Mouse (Mus musculus): ENCODE data around the gene Slain2.

Gene Slain2

DNA sequence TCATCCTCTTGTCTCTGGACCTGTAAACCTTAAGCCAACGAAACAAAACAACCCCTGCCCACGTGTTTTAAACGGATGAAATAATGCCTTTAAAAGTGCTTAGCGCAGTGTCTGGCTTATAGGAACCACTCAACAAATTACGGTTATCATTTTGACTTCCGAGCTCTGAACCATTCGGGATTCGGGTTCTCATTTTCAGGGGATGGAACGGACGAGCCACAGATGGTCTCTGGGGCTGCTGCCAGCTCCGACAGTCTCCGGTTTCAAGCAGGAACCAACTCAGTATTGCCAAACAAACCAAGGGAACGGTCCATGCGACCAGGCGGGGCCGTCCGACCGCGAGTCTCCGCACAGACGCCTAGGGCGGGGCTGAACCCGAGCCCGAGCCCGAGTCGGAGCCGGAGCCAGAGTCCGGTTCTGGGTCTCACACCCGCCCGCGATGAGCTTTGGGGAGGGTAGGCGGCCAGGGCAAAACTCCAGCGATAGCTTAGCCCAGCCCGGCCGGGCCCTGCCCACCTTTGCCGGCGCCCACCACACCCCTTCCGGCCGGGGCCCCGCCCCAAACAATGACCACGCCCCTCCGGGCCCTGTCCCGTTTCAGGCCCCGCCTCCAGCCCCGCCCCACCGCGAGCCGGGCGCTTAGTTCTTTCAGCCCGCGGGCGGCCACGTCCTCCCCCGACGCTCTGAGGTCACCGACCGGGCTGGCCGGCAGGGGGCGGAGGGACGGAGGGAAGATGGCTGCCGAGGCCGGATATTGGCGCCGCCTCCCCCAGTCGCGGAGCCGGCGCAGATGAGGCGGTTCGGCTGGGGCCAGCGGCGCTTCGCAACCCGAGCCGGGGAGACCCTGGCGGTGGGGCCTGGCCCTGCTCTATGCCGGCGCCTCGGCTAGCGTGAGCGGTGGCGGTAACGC lies at the start of gene Slain2:
Gene Slain2 (plus strand): TSS at position 657 of the 910 bp plus-strand sequence.
- DNase-seq (ENCODE audit: low read depth, low spot score), result peak; percentile 95

DNA sequence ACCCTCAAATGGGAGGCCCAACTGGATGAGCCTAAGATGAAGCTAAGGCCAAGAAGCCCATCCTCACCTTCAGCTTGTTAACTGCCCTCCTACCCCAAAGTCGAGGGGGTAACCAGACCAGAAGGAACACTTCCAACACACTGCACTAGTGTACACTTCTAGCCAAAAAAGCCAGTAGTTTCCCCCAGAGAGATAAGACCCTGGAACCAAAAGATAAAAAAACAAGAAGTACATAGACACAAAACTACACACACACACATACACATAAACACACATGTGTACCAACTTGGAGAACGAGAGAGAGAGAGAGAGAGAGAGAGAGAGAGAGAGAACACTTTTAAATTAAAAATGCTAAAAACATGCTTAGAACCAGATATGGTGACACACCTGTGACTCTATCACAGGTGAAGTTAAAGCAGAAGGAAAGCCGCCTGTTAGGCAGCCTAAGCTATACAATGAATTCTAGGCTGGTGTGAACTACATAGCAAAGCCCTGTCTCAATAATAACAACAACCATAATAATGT lies 49.4 kb upstream of the Slain2 start:
- no peak for DNase-seq (ENCODE audit: low read depth, low spot score)

DNA sequence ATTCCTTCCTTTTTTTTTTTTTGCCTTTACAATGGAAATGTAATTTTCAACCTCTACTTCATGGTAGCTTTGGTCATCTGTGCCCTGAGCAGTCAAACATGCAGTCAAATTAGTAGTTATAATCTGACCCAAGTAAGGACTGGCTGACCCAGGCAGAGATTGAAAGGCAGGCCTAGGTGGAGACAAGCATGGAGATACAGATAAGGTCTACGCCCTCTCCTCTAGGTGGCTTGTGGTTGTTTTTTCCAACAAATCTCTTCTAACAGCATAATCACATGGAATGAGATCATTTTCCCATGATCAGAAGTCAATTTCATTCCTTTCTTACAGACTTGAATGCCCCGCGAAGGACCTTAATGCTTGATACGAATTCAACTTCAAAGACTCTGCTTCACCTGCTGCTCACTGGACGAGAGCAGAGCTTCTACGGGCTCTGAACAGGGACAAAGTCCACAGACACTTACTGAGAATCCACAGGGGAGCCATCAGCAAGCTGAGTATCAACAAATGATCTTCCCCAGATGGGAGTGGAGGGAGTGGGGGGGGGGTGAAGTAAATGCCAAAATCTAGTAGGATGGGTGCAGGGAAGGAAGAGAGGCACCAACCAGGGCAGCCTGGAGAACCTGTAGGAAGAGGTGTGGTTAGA lies 47.7 kb upstream of the Slain2 start:
- peak; percentile 39 for DNase-seq (ENCODE audit: low read depth, low spot score)

DNA sequence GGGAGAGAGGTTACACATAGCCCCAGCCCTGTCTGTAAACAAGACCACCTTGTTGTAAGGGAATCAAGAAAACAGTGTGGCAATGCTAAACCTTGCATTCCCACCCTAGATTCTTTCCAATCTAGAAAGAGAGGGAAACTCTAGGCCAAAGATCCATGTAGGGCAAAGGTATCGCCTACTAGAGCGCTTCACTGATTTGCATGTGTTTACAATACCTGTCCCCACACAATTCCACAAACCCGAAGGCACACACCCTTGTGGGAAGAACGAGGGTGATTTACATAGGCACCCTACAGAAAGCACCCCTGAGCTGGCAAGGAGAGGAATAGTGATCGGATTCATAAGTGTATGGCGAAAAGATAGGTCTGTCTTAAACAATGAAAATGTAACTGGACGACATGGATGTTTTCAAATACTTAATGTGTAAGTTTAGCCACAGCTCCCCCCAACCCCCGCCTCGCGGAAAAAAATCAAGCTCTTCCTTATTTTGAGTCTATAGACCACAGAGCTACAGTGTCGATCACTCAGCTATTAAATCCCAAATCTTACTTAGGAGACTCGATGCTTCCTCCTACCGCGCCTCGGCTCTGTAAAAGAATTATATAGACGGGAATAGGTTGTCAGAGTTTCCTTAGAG lies 47.0 kb upstream of the Slain2 start:
- DNase-seq (ENCODE audit: low read depth, low spot score), result no peak

DNA sequence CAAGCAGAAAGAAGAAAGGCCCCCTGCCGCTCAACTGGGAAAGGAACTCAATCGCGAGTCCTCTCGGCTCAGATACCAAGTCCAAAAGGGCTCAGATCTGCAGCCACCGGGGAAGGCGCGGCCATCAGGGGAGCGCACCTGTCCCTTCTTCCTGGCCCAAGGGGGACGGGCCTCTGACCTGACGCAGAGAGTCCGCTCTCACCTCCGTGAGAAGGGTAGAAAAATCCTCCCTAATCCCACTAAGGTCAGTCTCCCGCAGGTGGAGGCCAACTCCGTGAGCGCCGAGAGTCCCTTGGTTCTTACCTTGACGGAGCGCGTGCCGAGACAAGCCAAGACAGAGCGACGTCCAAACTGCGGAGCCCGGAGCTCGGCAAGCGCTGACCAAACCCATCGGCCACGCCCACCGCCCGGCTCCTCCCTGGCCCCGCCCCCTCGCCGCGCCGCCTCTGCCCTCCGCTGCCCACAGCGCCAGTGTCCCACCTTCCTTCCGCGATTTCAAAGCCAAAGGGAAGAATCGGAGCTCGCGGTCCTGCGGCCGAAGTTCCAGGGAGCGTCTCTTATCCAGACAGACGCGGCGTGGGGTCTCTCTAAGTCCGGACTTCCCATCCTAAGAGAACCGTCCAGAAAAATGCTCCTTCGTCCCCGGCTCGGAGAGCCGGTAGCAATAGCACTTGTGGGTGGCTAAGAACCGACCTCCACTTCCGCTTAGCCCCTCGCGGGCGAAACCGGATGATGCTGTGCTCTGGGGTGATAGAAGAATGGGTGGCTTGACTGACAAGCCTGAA lies 45.8 kb upstream of the Slain2 start, which contains the start of gene Tec:
Gene Tec (minus strand): TSS at position 393 of the 785 bp plus-strand sequence.
- DNase-seq (ENCODE audit: low read depth, low spot score), result peak; percentile 76

DNA sequence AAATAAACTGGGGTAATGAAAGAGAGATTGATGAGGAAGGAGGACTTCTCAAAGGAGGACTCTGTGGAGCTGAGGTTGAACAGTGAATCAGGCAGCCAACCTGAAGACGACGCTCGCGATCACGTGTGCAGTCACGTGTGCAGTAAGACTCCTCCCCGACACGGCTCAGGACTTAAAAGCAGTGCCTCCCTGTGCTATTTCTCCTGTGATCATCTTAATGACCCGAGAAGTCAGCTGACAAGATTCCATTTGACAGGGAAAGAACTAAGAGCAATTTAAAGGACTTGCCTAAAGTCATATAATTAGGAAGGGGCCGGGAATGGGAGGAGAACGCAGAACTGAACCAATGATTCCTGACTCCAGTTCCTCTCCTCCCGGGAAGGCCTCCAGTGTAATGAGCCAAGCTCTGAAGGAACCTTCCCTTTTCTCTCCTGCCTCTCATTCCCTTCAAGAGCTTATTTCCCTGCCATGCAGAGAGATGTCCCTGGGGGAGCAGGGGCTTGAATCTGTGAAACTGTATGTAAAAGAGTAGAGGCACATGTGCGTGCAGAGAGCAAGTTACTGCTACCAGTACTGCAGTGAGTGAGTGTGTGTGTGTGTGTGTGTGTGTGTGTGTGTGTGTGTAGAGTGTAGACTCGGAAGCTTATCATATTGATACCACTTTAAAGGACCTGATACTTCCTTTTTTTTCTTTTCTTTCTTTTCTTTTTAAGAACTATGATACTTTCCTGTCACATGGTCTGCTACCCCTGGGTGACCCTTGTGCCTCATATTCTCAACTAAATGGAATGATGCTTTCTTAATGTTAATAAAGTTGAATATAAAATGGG lies 44.1 kb upstream of the Slain2 start:
- DNase-seq (ENCODE audit: low read depth, low spot score), result peak; percentile 65

DNA sequence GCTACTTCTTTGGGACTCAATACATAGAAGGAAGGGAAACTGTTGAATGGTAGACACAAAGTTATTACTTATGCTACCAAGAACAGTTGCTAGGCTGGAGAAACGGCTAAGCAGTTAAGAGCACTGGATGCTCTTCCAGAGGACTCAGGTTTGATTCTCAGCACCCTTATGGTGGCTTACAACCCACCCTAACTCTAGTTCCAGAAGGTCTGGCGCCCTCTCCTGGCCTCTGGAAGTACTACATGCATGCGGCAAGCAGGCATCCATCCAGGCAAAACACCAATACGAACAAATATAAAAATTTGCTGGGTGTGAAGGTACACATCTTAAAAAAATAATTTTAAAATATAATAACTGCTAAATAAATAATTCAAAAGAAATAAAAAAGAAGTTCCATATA lies 43.0 kb upstream of the Slain2 start:
- peak; percentile 38 for DNase-seq (ENCODE audit: low read depth, low spot score)

DNA sequence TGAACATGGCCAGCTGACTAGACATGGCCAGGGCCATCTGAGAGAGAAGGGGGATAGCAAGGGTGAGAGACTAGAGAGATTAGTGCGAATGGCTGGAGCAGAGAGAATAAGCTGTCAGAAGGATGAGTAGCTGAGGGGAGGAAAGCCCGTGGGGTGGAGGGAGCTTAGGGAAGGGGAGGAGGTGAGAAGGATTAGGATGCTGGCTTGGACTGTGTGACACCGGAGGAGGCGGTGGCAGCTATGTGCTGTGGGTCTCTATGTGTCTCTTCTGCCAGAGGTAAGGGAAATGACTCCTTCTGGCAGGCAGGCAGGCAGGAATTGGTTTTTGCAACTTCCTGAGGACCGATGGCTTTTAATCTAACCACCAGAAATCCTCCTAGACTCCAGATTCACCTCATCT lies 34.4 kb upstream of the Slain2 start:
- DNase-seq (ENCODE audit: low read depth, low spot score), result no peak

DNA sequence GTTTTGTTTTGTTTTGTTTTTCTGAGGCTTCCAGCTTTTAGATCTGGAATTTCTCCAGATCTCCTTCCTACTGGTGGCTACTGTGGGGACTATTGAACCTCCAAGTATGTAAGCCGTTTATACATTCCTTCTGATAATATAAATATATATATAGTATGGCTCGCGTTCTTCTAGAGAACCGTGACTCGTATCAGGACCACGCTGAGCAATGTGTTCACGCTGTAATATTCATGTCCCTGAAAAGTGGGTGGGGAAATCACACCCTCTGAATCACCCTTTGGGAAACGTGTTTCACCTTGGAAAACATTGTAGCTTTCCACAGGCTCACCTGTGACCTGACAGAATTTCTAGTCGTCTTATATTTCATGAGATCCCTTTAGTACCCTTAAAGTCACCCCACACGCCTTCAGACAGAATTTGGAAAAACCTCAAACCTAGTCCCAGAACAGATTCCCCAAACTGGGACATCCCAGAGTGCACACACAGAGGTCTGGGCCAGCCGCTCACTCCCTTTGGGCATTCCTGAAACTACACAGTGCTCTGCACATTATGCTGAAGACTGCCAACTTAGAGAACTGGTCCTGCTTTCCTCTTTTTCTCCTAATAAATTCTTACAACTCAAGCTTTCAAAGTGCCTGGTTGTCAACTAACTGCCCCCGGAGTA lies 32.2 kb upstream of the Slain2 start:
- DNase-seq (ENCODE audit: low read depth, low spot score), result no peak

DNA sequence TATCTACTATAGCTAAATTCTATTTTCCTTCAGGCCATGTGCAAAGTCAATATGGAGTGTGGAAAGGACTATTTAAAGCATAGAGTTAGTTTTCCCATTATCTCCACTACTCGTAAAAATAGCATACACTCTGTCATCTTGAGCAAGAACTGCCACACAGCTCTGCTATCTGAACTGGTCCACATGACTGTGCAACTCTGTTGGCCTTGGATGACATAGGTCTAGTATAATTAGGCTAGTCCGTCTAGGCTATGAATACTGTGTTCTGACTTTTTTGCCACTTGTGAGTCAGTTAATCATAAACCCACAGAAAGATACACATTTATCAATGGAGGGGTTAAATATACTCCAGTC lies 31.7 kb upstream of the Slain2 start:
- no peak for DNase-seq (ENCODE audit: low read depth, low spot score)

DNA sequence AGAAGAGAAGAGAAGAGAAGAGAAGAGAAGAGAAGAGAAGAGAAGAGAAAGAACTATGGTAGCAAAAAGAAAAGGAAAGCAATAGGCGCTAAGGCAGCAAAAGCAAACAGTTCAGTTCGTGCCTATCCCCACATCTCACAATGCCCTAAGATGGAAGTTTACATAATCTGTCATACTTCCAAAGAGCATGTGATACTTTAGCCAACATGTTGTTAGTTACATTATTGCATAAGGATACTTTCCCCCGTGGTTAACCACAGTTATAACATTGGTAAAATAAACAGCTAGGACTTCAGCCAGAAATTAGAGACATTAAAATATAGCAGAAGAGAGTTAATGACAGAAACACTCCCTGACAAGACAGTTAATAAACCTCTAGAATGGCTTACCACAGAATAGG lies 30.4 kb upstream of the Slain2 start:
- DNase-seq (ENCODE audit: low read depth, low spot score), result no peak

DNA sequence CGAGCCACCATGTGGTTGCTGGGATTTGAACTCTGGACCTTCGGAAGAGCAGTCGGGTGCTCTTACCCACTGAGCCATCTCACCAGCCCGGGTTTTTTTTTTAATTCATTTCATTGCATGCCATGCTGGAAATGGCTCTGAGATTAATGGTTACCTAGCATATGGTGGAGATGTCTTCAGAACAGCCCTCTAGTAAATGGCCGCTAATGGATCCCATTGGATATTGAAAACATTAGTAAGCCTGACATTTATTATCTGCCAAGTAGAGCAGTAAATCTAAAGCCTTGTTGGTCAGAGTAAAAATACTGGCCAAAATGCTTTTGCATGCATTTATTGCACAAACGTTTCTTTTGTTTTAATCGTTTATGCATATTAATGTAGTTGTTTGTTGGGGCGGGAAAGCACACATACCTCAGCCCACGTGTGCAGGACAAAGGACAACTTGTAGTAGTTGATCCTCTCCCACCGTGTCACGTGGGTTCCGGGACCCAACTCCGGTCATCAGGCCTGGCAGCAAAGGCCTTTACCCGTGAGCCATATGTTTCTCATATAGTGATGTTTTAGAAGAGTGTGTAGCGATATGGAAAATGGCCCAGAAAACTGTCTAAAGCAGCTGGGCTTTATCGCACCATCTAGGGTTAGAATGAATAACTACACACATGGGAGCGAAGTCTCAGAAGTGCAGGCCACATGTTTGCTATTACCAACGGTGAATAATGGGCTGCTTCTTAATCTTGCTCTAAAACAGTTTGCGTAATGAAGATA lies 27.5 kb upstream of the Slain2 start:
- no peak for DNase-seq (ENCODE audit: low read depth, low spot score)

DNA sequence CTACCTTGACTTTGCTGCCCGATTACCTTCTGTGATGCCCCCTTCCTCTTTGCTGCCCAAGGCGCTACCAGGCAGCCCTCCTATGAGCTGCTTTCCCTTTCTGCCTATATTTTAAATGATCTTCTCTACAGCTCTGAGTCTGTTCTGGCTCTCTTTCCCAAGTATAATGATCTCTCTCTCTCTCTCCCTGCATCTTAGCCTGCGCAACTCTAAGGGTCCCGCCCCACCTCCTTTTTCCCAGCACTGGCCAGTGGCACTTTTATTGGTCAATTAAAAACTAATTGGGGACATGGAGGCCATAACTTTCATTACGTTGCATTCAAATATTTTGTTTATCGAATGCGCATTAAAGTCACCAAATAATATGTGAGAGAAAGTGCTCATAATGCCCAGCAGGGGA lies 25.8 kb upstream of the Slain2 start:
- no peak for DNase-seq (ENCODE audit: low read depth, low spot score)

DNA sequence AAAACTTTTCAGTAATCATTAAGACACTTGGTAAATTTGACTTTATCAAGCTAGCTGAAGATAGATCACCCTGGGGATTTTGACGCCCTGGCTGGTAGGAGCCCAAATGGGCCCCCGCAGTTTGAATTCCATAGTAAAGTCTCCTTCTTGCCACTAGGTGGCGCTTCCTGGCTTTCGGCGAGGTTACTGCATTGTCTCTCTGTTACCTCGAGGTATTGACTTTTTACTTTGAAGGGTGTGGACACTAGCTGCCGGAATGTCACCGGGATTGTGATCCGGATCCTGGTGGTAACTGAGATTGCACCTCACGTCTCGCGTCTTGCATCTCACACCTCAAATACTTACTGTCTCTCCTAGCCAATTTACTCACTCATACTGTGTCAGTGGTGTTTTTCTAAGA lies 22.6 kb upstream of the Slain2 start:
- DNase-seq (ENCODE audit: low read depth, low spot score), result peak; percentile 86

DNA sequence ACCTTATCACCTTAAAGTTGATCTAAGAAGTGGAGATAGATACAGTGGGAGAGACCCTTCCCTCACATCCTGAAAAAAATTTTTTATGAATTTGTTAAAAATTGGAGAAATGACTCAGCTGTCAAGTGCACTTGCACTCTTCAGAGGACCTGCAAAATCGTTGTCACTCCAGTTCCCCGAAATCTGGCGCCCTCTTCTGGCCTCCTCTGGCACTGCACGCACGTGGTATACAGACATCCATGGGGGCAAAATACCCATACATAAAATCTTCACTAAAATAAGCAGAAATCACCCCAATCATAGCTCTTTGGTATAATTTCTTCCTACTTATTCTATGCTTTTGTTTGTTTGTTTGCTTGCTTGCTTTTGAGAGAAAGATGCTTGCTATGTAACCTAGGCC lies 20.1 kb upstream of the Slain2 start:
- DNase-seq (ENCODE audit: low read depth, low spot score), result peak; percentile 75

DNA sequence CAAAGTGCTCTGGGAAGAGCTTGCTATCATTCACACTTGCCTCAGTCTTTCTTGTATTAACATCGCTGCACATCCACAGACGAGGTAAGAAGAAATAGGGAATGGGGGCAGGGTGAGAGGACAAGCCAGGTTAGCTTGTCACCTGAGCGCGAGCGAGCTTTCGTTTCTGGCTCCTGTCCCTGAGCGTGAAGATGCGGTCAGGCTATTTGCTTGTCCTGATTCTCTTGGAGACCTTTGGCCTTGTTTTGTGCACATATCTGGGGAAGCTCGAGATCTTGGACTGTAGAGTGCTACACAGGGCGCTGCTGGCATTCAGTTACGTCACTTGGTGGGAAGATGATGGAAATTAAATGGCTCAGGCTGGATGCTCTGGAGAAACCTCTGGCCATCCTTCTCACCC lies 18.8 kb upstream of the Slain2 start:
- no peak for DNase-seq (ENCODE audit: low read depth, low spot score)

DNA sequence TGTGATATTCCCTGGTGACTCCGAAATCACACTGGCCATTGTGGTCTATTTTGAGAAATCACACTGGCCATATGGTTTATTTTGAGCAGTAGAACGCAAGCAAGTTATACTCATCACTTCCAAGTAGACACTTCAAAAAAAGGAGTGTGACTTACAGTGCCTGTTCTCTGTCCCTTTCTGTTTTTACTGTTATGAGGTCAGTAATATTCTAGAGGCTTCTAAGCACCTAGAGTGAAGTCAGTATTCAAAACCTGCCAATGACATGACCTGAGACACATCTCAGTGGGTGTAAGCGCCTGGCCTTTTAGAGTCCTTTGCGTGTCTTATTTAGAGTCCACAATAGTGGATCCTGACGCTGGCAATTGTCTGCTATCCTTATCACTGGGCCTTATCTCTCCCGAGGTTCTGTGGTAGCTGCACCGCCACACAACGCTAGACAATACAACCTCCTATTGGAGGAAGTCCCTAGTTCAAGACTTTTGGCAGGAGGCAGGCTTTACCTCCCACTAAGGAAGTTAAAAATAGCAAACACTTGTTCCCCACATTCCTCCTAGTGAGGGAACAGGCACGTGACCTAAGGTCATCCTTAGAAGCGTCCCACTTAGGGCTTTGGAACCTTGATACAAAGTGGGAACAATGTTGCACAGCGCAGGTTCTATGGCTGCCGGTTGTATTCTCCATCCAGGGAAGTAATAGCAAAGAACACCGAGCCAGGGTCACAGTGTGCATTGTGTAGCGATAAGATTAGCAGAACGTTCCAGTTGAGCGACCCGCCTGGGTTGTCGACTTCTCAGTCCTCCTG lies 17.4 kb upstream of the Slain2 start:
- DNase-seq (ENCODE audit: low read depth, low spot score), result peak; percentile 76

DNA sequence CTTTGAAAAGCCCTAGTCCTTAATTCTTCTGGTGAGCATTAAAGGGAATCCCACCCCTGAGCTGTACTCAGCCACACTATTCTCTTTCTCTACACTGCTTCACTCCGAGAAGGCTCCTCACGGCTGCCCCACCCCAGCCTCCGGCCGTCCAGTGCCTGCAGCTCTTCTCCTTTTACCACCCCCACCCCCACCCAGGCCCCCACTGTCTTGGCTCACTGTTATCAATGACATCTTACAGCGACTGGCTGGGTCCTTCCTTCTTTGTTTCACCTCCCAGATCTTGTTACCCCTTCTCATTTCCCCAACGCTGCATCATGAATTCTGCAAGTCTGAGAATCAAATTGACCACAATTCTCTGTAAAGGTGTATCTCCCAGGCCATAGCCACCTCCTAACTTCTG lies 16.1 kb upstream of the Slain2 start:
- DNase-seq (ENCODE audit: low read depth, low spot score), result peak; percentile 48

DNA sequence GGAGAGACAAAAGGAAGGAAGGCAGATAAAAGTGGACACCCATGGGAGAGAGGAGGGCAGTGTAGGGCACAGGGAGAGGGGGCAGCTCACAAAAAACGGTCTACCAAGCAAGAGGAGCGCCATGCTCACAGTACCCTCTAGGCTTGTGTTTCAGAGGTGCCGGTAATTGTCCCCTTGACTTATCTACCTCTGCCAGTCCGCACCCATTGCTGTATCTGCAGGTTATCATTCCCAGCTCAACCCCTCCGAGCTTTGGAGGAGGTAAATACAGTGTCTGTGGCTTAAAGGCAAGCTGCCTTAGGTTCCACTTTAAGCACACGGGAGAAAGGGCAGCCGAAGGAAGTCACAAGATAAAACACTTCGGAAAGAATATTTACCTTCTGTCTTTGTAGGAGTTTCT lies 14.8 kb upstream of the Slain2 start:
- no peak for DNase-seq (ENCODE audit: low read depth, low spot score)
